Mouse (Mus musculus) MEL (cell line): ENCODE data around the gene Sbk2. TPM values are rescaled to one million over a fixed set of nuclear protein-coding genes. Genes with fewer than 3 reads are reported as not detected.
"Not testable (repeated sequence)": the region's sequence is repeated elsewhere in the genome, so short reads cannot be mapped to it uniquely, and the experiment has no call there.

Experiments used
- DNase-seq: peaks from one replicate; pipeline ENCODE4 v3.0.0; 2011; ENCODE audit warnings: low read depth, low spot score
- H3K27ac ChIP-seq: 2 replicates; pipeline ENCODE4 v1.5.1; 2012; ENCODE audit warnings: low read depth, mild to moderate bottlenecking, control low read depth, low read length, moderate library complexity; ENCODE audit not compliant: control insufficient read depth
- H3K27me3 ChIP-seq, 2 experiments: fragments of 150-350 bp in 1 of 2; sonication (generic) in 1 of 2; 2 replicates each; pipeline ENCODE4 v1.6.1; 2012; ENCODE audit warnings: low read length in 2 of 2, mild to moderate bottlenecking in 2 of 2, improper control_type of control experiment in 1 of 2, moderate library complexity in 1 of 2; ENCODE audit not compliant: insufficient read depth in 2 of 2, control insufficient read depth in 1 of 2
- H3K36me3 ChIP-seq, 2 experiments: 2 replicates each; pipeline ENCODE4 v1.6.1; 2012 to 2014; ENCODE audit warnings: low read length in 2 of 2, improper control_type of control experiment in 1 of 2, inconsistent platforms in 1 of 2, mild to moderate bottlenecking in 1 of 2; ENCODE audit not compliant: insufficient read depth in 2 of 2, control insufficient read depth in 1 of 2
- H3K4me1 ChIP-seq, 2 experiments: fragments of 150-350 bp in 1 of 2; sonication (generic) in 1 of 2; 2 replicates each; pipeline ENCODE4 v1.6.1; 2012; ENCODE audit warnings: low read length in 2 of 2, improper control_type of control experiment in 1 of 2, mild to moderate bottlenecking in 1 of 2; ENCODE audit not compliant: insufficient read depth in 2 of 2, control insufficient read depth in 1 of 2
- H3K4me3 ChIP-seq, 2 experiments: fragments of 150-350 bp in 1 of 2; sonication (generic) in 1 of 2; 2 replicates each; pipeline ENCODE4 v1.5.1; 2012; ENCODE audit warnings: low read depth in 2 of 2, low read length in 2 of 2, mild to moderate bottlenecking in 2 of 2, moderate library complexity in 2 of 2, control low read depth in 1 of 2, improper control_type of control experiment in 1 of 2; ENCODE audit not compliant: control insufficient read depth in 1 of 2, insufficient read depth in 1 of 2
- H3K79me2 ChIP-seq: 2 replicates; pipeline ENCODE4 v1.6.1; 2012; ENCODE audit warnings: mild to moderate bottlenecking, low read length, moderate library complexity; ENCODE audit not compliant: control insufficient read depth, poor library complexity, insufficient read depth
- H3K9ac ChIP-seq: 2 replicates; pipeline ENCODE4 v1.6.1; 2012; ENCODE audit warnings: low read depth, mild to moderate bottlenecking, control low read depth, low read length, moderate library complexity; ENCODE audit not compliant: control insufficient read depth, poor library complexity, severe bottlenecking
- H3K9me3 ChIP-seq: fragments of 150-350 bp; sonication (generic); replicated peaks from 2 replicates; pipeline ENCODE4 v1.6.1; 2012; ENCODE audit warnings: mild to moderate bottlenecking, low read length, improper control_type of control experiment, moderate library complexity; ENCODE audit not compliant: insufficient read depth
- CHD2 ChIP-seq: IDR thresholded peaks from 2 replicates; pipeline ENCODE4 v1.6.1; 2011; ENCODE audit warnings: low read length, improper control_type of control experiment
- CTCF ChIP-seq, 3 experiments: IDR thresholded peaks in 2 of 3; conservative IDR thresholded peaks in 1 of 3; 2 replicates each; pipeline ENCODE4 v1.5.1; 2011 to 2012; ENCODE audit warnings: low read length in 3 of 3, low read depth in 2 of 3, mild to moderate bottlenecking in 2 of 3, improper control_type of control experiment in 1 of 3, inconsistent platforms in 1 of 3, mixed read lengths in 1 of 3, moderate library complexity in 1 of 3; ENCODE audit not compliant: control insufficient read depth in 1 of 3, insufficient read depth in 1 of 3, poor library complexity in 1 of 3, severe bottlenecking in 1 of 3
- ELF1 ChIP-seq: IDR thresholded peaks from 2 replicates; pipeline ENCODE4 v1.6.1; 2014; ENCODE audit warnings: low read depth, mild to moderate bottlenecking, inconsistent platforms, low read length, improper control_type of control experiment, moderate library complexity
- HCFC1 ChIP-seq: IDR thresholded peaks from 2 replicates; pipeline ENCODE4 v1.6.1; 2012; ENCODE audit warnings: low read depth, mild to moderate bottlenecking, inconsistent platforms, low read length, improper control_type of control experiment, moderate library complexity
- JUND ChIP-seq: IDR thresholded peaks from 2 replicates; pipeline ENCODE4 v1.6.1; 2011; ENCODE audit warnings: low read depth, mild to moderate bottlenecking, improper control_type of control experiment, low read length
- MAX ChIP-seq: IDR thresholded peaks from 2 replicates; pipeline ENCODE4 v1.6.1; 2011; ENCODE audit warnings: low read length, improper control_type of control experiment
- MXI1 ChIP-seq: IDR thresholded peaks from 2 replicates; pipeline ENCODE4 v1.6.1; 2011; ENCODE audit warnings: mild to moderate bottlenecking, low read depth, low read length, improper control_type of control experiment
- MYC ChIP-seq: IDR thresholded peaks from 2 replicates; pipeline ENCODE4 v1.6.1; 2011; ENCODE audit warnings: low read depth, mild to moderate bottlenecking, low read length, improper control_type of control experiment, moderate library complexity
- NRF1 ChIP-seq: IDR thresholded peaks from 2 replicates; pipeline ENCODE4 v1.6.1; 2014; ENCODE audit warnings: low read depth, mild to moderate bottlenecking, inconsistent platforms, low read length, improper control_type of control experiment, moderate library complexity; ENCODE audit not compliant: poor library complexity, insufficient read depth, severe bottlenecking
- POLR2AphosphoS2 ChIP-seq: IDR thresholded peaks from 2 replicates; pipeline ENCODE4 v1.6.1; 2011; ENCODE audit warnings: low read length, improper control_type of control experiment
- RAD21 ChIP-seq: IDR thresholded peaks from 2 replicates; pipeline ENCODE4 v1.6.1; 2011; ENCODE audit warnings: mild to moderate bottlenecking, low read depth, low read length, improper control_type of control experiment
- SMC3 ChIP-seq: IDR thresholded peaks from 2 replicates; pipeline ENCODE4 v1.6.1; 2011; ENCODE audit warnings: low read depth, low read length, improper control_type of control experiment
- UBTF ChIP-seq: IDR thresholded peaks from 2 replicates; pipeline ENCODE4 v1.6.1; 2012; ENCODE audit warnings: low read depth, mild to moderate bottlenecking, inconsistent platforms, low read length, improper control_type of control experiment, moderate library complexity, borderline replicate concordance; ENCODE audit not compliant: insufficient read depth
- ZC3H11A ChIP-seq: IDR thresholded peaks from 2 replicates; pipeline ENCODE4 v1.6.1; 2012; ENCODE audit warnings: low read depth, mild to moderate bottlenecking, inconsistent platforms, low read length, improper control_type of control experiment
- ZKSCAN1 ChIP-seq: IDR thresholded peaks from 2 replicates; pipeline ENCODE4 v1.6.1; 2012; ENCODE audit warnings: low read depth, mild to moderate bottlenecking, inconsistent platforms, low read length, improper control_type of control experiment, moderate library complexity
- polyA plus RNA-seq, 2 experiments: library from polyadenylated mRNA; stranded (reverse) in 1 of 2; unstranded in 1 of 2; fragments of >175 nt in 1 of 2; fragments of >200 nt in 1 of 2; gene quantifications; 2 replicates each; pipeline versions ENCODE4 v1.2.1 to v1.2.4; 2012; ENCODE audit warnings: low replicate concordance in 2 of 2, low read depth in 1 of 2; ENCODE audit not compliant: insufficient read length in 2 of 2, insufficient read depth in 1 of 2, missing spikeins in 1 of 2
- total RNA-seq: library from RNA; depleted of rRNA; stranded (reverse); fragments of 300-350 nt; gene quantifications from 2 replicates; pipeline ENCODE4 v1.2.3, GENCODE M21; 2012

The Sbk2 gene
- total and polyA plus RNA-seq, 3 experiments, result not detected

GRCm38 (mm10) chr7:5008229-5008628, 44.0 kb upstream of the Sbk2 start:
- H3K27me3 ChIP-seq, result no peaks in the 10 kb centered on the region
- H3K27ac ChIP-seq, result no peak overlapping the region
- H3K9ac ChIP-seq, result no peak overlapping the region
- peaks cover 0 to under 1% of the 10 kb centered on the region in 2 experiments; a peak in 3 of 4 replicates for H3K36me3 ChIP-seq
- no peaks in the 10 kb centered on the region; a peak in 1 of 4 replicates for H3K4me1 ChIP-seq
- no peaks in the 10 kb centered on the region for H3K79me2 ChIP-seq
- TF ChIP-seq POLR2AphosphoS2 (no peak), CTCF (IDR thresholded peaks at IDR 0.05 in 2 of 3, conservative IDR thresholded peaks at IDR 0.05 in 1 of 3; ENCODE audit: control insufficient read depth in 1 of 3, insufficient read depth in 1 of 3, low read depth in 2 of 3, low read length in 3 of 3, poor library complexity in 1 of 3, severe bottlenecking in 1 of 3) (peak in 1 of 3 experiments; percentile 20; a peak in 2 of 6 replicates)
- H3K9me3 ChIP-seq, result no peaks in the 10 kb centered on the region
- DNase-seq, result no peak
- no peak overlapping the region for H3K4me3 ChIP-seq

DNA sequence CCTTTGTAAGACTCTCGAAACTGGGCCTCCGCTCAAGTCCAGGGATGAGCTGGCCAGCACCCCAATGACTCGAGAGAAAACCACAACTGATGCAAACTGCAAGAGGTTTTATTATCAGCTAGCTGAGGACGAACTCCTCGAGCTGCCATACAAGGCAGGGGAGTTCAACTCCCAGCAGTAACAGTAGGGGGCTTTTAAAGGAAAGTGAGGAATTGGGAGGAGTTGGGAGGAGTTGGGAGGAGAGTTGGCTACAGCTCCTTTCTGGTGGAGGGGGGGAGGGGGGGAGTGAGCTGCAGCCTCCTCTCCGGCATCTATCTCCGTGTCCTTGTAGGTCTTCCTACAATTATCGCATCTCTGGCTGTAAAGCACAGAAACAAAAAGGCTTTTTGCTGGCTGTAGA, 38.7 kb upstream of the Sbk2 start:
- not testable (repeated sequence) for H3K4me1 ChIP-seq, H3K9me3 ChIP-seq, H3K36me3 ChIP-seq, H3K79me2 ChIP-seq, DNase-seq, H3K4me3 ChIP-seq, H3K9ac ChIP-seq, H3K27ac ChIP-seq, H3K27me3 ChIP-seq

DNA sequence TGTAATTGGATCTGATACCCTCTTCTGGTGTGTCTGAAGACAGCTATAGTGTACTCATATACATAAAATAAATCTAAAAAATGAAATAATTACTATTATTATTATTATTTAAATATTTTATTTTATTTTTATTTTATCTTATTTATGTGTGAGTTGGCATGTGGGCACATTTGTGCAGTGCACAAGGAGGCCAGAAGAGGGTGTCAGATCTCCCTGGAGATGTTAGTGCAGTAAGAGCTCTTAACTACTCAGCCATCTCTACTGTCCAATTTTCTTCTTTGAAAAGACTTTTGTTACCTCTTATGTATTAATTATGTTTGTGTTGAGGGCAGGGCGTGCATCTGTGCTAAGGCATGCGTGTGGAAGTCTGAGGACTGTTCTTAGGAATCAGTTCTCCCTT, 35.7 kb upstream of the Sbk2 start:
- H3K4me1 ChIP-seq, result no peaks in the 10 kb centered on the region; a peak in 1 of 4 replicates
- TF ChIP-seq HCFC1, result no peak
- TF ChIP-seq CHD2, result no peak
- no peak for TF ChIP-seq NRF1
- peak; percentile 49 for TF ChIP-seq RAD21
- TF ChIP-seq MAX, result no peak
- no peak for TF ChIP-seq ELF1
- peak; percentile 32 to 56 (median 42); a peak in 5 of 6 replicates for TF ChIP-seq CTCF (IDR thresholded peaks at IDR 0.05 in 2 of 3, conservative IDR thresholded peaks at IDR 0.05 in 1 of 3; ENCODE audit: control insufficient read depth in 1 of 3, insufficient read depth in 1 of 3, low read depth in 2 of 3, low read length in 3 of 3, poor library complexity in 1 of 3, severe bottlenecking in 1 of 3)
- peak; percentile 66 for TF ChIP-seq SMC3
- no peak for TF ChIP-seq ZKSCAN1
- no peak for TF ChIP-seq JUND
- TF ChIP-seq UBTF, result no peak
- TF ChIP-seq MXI1, result no peak
- TF ChIP-seq ZC3H11A, result peak; percentile 31; the same call in 1 of the 2 replicates
- no peak for TF ChIP-seq MYC
- DNase-seq, result peak; percentile 52
- H3K27ac ChIP-seq, result no peak overlapping the region
- no peaks in the 10 kb centered on the region for H3K9me3 ChIP-seq
- H3K36me3 ChIP-seq, result no peaks in the 10 kb centered on the region
- no peaks in the 10 kb centered on the region for H3K79me2 ChIP-seq
- H3K27me3 ChIP-seq, result no peaks in the 10 kb centered on the region
- H3K4me3 ChIP-seq, result no peak overlapping the region
- no peak overlapping the region for H3K9ac ChIP-seq
